ENCODE assay signal across 12 mouse cellular contexts in the genomic region with DNA sequence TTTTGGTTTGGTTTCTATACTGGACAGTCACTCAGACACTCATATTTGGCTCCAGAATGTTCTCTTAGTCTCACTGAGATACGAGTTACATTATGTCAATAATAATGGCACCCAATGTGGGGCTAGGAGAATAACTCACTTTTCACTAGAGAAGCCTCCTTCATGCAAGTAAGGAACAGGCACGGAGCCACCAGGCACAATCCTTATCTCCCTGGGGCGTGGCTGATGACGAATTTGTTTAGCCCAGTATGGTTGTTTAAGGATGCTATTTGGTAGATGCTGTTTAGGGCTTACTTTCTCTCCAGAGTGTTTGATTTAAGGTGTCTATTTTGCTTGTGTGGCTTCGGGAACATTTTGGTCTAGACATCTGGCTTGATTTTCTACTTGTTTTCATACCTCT.
"Had no signal": no experiment of that assay in that cellular context is flagged by ENCODE, and none has a peak within 500 bp of the region (broad histone marks: within the 10 kb centered on the region; RNA-seq: fewer than 3 reads in every experiment).

No protein-coding gene starts in this region.

- DNase-seq: gastrocnemius, postnatal 14 days; gastrocnemius, postnatal 36 days; heart, adult 11 months; heart, adult 2 months; heart, postnatal 14 days; heart, postnatal 36 days; kidney, adult 18-20 months; kidney, adult 8-10 months; kidney, postnatal 10 days; kidney, postnatal 25 days; kidney, postnatal 4 days; liver had no signal
